19 mouse cellular contexts compared by ENCODE assay signal in genomic region chr11:10153836-10154235, GRCm38 (mm10).
A peak's percentile ranks its signal among the peaks of the same experiment; 100 is the strongest.
DNase-seq lines count a peak whose midpoint lies in the region; TF ChIP-seq lines count a peak whose summit lies in the region.
"Had no signal": no experiment of that assay in that cellular context is flagged by ENCODE, and none has a peak within 500 bp of the region (broad histone marks: within the 10 kb centered on the region; RNA-seq: fewer than 3 reads in every experiment).

No protein-coding gene starts in this region.

- H3K27ac ChIP-seq in left cerebral cortex, adult 2 months: no peak overlapping the region
- H3K27ac ChIP-seq: embryonic facial prominence, embryonic 10.5 days; heart, adult 2 months; kidney, embryonic 15.5 days; limb, embryonic 15.5 days; midbrain, embryonic 15.5 days had no signal

- TF ChIP-seq CTCF in left cerebral cortex, adult 2 months (IDR thresholded peaks at IDR 0.05): no peak

- intact Hi-C loops in left cerebral cortex, adult 2 months (cut with DNase I): no loop called here

- peak; percentile 10 for DNase-seq in left cerebral cortex, adult 11 months (ENCODE audit: low spot score)
- no peak for DNase-seq in left cerebral cortex, adult 2 months (ENCODE audit: extremely low spot score in 1 of 2, low spot score in 2 of 2)
- DNase-seq in frontal cortex, postnatal 14 days (ENCODE audit: low spot score in 2 of 2): peak; percentile 9 to 10
- DNase-seq in layer of hippocampus, postnatal 14 days (ENCODE audit: low spot score in 2 of 2): peak; percentile 21 to 80
- peak; percentile 2 to 39 for DNase-seq in right cerebral cortex, postnatal 36 days (ENCODE audit: low spot score in 2 of 2)
- no peak for DNase-seq in adrenal gland, postnatal 25 days
- DNase-seq in gastrocnemius, postnatal 4 days (ENCODE audit: low spot score in 2 of 2): no peak
- DNase-seq in kidney, adult 9 months: no peak
- DNase-seq: cerebellum, adult 11-12 months; cerebellum, postnatal 36 days; heart, adult 2 months; lung, postnatal 10 days; retina, postnatal 1 day; thymus, postnatal 25 days had no signal

- H3K4me3 ChIP-seq in left cerebral cortex, adult 2 months: no peak overlapping the region
- H3K4me3 ChIP-seq: embryonic facial prominence, embryonic 10.5 days; heart, adult 2 months; kidney, embryonic 15.5 days; limb, embryonic 15.5 days; megakaryocyte, embryonic 14.5 days; midbrain, embryonic 15.5 days had no signal

Comparison
In these comparisons a context has a peak if more than half of its experiments do, and no peak if none do; other contexts are left out.
1. DNase-seq: peak in left cerebral cortex, adult 11 months (single experiment), frontal cortex, postnatal 14 days (2 of 2), layer of hippocampus, postnatal 14 days (2 of 2) and right cerebral cortex, postnatal 36 days (2 of 2); none in left cerebral cortex, adult 2 months (0 of 2), adrenal gland, postnatal 25 days (single experiment), gastrocnemius, postnatal 4 days (0 of 2) and kidney, adult 9 months (single experiment).